Mouse (Mus musculus) heart, embryonic 15.5 days (tissue): Measurements from ENCODE around the gene Cflar. TPM values are rescaled to one million over a fixed set of nuclear protein-coding genes. Genes with fewer than 3 reads are reported as not detected.
A peak's percentile ranks its signal among the peaks of the same experiment; 100 is the strongest.
"Not testable (repeated sequence)": the region's sequence is repeated elsewhere in the genome, so short reads cannot be mapped to it uniquely, and the experiment has no call there.

ENCODE experiments used
- ATAC-seq: fragments of 200-750 bp; cut with Nextera tagmentation; replicated peaks from 2 replicates; pipeline ENCODE4 v1.8.0; 2017; ENCODE audit warnings: low read depth, moderate TSS enrichment; ENCODE audit not compliant: insufficient number of reproducible peaks, insufficient read depth, low FRiP score
- H3K27ac ChIP-seq: fragments of 300-500 bp; sonication (generic); 2 replicates; pipeline ENCODE4 v1.5.1; 2015; ENCODE audit warnings: mild to moderate bottlenecking, inconsistent platforms
- H3K27me3 ChIP-seq: fragments of 300-500 bp; sonication (generic); 2 replicates; pipeline ENCODE4 v1.6.1; 2015; ENCODE audit warnings: inconsistent platforms
- H3K36me3 ChIP-seq: fragments of 300-500 bp; sonication (generic); 2 replicates; pipeline ENCODE4 v1.6.1; 2015; ENCODE audit warnings: mild to moderate bottlenecking, inconsistent platforms
- H3K4me1 ChIP-seq: fragments of 300-500 bp; sonication (generic); replicated peaks from 2 replicates; pipeline ENCODE4 v1.6.1; 2015; ENCODE audit warnings: inconsistent platforms
- H3K4me2 ChIP-seq: fragments of 300-500 bp; sonication (generic); 2 replicates; pipeline ENCODE4 v1.6.1; 2015; ENCODE audit warnings: inconsistent platforms, mild to moderate bottlenecking, moderate library complexity
- H3K4me3 ChIP-seq: fragments of 300-500 bp; sonication (generic); 2 replicates; pipeline ENCODE4 v1.5.1; 2015; ENCODE audit warnings: mild to moderate bottlenecking, inconsistent platforms
- H3K9ac ChIP-seq: fragments of 300-500 bp; sonication (generic); 2 replicates; pipeline ENCODE4 v1.6.1; 2015; ENCODE audit warnings: mild to moderate bottlenecking, inconsistent platforms
- H3K9me3 ChIP-seq: fragments of 300-500 bp; sonication (generic); replicated peaks from 2 replicates; pipeline ENCODE4 v1.6.1; 2016; ENCODE audit warnings: inconsistent platforms
- WGBS: fragments of 180-500 bp; shearing (Covaris S2); methylation state at CpG from one replicate; pipeline ENCODE4 v1.1.7; 2015; ENCODE audit warnings: mixed read lengths; 5-methylcytosine and 5-hydroxymethylcytosine counted together
- polyA plus RNA-seq: library from polyadenylated mRNA; unstranded; fragments of >200 nt; fragmentation: Nextera tagmentation; extraction: Ambion mirVana; gene quantifications from 2 replicates; pipeline ENCODE4 v1.2.1, GENCODE M21; 2015

Gene Cflar
- polyA plus RNA-seq, 1 experiment from 2014 or later: 37.0 TPM

DNA sequence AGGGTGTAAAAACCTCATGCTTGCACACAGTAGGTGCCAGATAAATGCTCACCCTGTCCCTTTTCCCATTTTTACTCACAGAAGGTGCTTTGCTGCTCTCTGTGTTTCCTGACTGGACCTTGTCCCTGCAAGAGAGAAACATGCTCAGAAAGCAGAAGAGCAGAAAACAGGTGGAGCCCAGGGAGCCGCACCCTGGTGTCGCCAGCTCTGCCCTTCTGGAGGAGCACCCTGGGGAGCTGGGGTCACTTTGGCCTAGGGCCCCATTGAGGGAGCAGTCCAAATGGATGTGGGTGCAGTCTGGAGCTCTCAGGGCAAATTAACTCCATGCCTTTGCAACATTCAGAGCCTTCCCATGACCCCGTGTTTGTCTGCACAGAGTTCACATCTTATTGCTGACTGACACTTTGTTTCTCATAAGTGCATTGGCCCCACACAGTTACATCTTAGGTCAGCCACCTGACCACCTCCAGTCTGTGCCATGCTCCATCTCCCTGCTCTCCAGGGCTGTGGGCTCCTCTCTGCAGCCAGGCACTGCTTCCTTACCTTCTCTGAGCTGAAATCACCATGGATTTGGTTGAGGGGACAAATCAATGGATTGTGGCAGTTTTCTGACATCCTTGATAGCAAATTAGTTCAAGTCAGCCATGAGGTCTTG is 20.3 kb upstream of the Cflar start:
- H3K27ac ChIP-seq, H3K9me3 ChIP-seq, H3K27me3 ChIP-seq, H3K9ac ChIP-seq, H3K4me1 ChIP-seq, H3K4me2 ChIP-seq, ATAC-seq, H3K36me3 ChIP-seq, H3K4me3 ChIP-seq: not testable (repeated sequence)
- WGBS: 64% methylated on average over 3 of the region's 3 CpGs

DNA sequence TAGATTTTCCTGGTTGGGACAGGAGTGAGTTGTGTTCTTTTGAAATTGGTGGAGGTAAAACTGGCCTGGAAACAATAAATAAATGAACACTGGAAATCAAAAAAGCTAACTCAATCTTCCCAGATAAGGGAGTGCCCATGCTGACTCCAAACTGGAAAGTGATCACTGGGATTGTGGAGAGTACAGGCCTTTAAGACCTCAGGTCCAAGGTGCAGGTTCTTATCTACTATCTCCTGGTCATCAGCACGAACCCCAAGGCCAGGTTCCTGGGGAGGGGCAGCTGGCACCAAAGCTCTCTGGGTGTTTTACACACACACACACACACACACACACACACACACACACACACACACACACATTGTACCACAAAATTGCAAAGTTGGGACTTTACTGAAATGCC is 19.6 kb upstream of the Cflar start:
- H3K4me3 ChIP-seq, ATAC-seq, H3K9ac ChIP-seq, H3K27me3 ChIP-seq, H3K4me1 ChIP-seq, H3K27ac ChIP-seq, H3K4me2 ChIP-seq, H3K9me3 ChIP-seq, H3K36me3 ChIP-seq: not testable (repeated sequence)
- 47% methylated on average over 1 of the region's 1 CpGs for WGBS

DNA sequence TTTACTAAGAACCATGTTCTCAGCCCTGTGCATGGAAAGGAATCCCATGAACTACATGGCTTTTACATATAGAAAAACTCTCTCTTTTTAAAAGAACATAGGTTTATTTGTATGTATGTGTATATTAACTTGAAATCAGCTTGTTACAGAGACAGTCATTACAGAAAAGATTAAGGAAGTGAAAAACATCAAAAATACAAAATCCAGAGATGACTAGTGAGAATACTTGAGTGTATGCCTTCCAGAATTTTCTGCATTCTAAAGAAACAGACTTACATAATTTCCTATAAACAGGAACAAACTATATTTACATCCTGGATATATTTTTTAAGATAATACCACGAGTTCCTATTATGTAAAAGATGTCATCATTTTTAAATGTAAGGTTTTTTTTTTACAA is 17.6 kb upstream of the Cflar start:
- Histone ChIP-seq H3K27me3 (no peaks in the 10 kb centered on the region), H3K36me3 (no peaks in the 10 kb centered on the region), H3K4me1 (no peaks in the 10 kb centered on the region), H3K4me2 (no peak overlapping the region), H3K4me3 (no peak overlapping the region), H3K9me3 (no peaks in the 10 kb centered on the region), H3K27ac (no peak overlapping the region), H3K9ac (no peak overlapping the region)
- WGBS: 57% methylated on average over 1 of the region's 1 CpGs
- ATAC-seq: no peak

DNA sequence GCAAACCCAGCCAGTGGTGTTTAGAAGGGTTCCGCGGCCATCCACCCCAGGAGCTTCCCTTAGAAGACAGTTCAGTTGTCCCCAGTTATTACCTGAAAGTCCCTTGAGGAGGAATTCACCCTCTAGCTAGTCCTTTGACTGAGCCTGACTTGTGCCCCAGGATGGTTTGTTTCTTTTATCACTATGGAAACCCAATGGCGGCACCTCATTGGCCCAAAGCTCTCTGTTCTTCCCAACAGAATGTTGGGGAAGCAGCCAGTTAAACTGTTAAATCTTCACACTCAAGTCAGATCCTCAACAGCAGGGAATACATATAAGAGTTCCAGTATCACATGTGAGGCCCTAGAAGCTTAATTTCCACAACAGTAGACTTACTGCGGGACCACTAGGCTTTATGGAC is 15.5 kb upstream of the Cflar start, which contains the start of gene Als2cr12:
TSS of gene Als2cr12 (minus strand) at position 180 of the 400 bp plus-strand sequence.
- WGBS: 81% methylated on average over 4 of the region's 4 CpGs
- not testable (repeated sequence) for ATAC-seq

DNA sequence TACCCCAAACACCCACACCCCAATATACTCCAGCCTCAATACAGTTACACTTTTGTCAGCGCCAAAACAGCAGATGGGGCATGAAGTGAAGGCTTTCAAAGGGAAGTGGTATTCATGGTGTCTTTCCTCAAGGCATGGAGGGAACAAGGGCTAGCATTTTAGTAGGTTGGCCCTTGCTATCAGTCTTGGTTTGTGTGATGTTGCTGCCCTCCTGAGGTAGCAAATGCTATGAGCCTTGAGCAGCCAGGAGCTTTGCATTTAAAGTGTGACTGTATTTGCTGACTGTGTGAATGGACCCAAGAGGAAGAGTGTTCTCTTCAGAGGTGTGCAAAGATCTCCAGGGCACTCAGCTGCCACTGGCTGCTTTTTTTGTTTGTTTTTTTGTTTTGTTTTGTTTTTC is 13.7 kb upstream of the Cflar start:
- not testable (repeated sequence) for ATAC-seq, H3K27me3 ChIP-seq, H3K9me3 ChIP-seq, H3K27ac ChIP-seq, H3K4me3 ChIP-seq, H3K4me1 ChIP-seq, H3K36me3 ChIP-seq, H3K4me2 ChIP-seq, H3K9ac ChIP-seq
- 48% methylated on average over 1 of the region's 1 CpGs for WGBS

More for the DNA sequence above, 15.5 kb upstream of the Cflar start, which contains the start of gene Als2cr12:
- H3K36me3 ChIP-seq, H3K9ac ChIP-seq, H3K4me2 ChIP-seq, H3K27me3 ChIP-seq, H3K4me1 ChIP-seq, H3K4me3 ChIP-seq, H3K27ac ChIP-seq, H3K9me3 ChIP-seq: not testable (repeated sequence)

DNA sequence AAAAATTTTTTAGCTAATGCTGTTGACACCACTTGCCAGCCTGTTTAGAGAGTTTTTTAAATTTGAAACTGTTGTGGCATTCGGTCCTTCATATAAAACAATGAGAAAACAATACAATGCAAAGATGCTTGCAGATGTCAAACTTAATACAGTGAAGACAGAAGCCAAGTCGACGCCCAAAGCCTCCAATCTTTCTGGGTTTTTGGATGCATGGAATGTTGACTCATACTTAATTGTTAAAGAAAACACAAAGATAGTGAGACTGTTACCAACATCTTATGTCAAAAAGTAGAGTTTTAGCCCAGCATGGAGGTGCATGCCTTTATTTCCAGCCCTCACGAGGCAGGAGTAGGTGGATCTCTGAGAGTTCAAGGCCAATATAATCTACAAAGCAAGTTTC is 12.5 kb upstream of the Cflar start:
- Histone ChIP-seq H3K9ac (no peak overlapping the region), H3K27ac (no peak overlapping the region), H3K36me3 (no peaks in the 10 kb centered on the region), H3K4me2 (no peak overlapping the region), H3K4me1 (no peaks in the 10 kb centered on the region), H3K9me3 (no peaks in the 10 kb centered on the region), H3K27me3 (no peaks in the 10 kb centered on the region), H3K4me3 (no peak overlapping the region)
- 76% methylated on average over 4 of the region's 4 CpGs for WGBS
- ATAC-seq: no peak

DNA sequence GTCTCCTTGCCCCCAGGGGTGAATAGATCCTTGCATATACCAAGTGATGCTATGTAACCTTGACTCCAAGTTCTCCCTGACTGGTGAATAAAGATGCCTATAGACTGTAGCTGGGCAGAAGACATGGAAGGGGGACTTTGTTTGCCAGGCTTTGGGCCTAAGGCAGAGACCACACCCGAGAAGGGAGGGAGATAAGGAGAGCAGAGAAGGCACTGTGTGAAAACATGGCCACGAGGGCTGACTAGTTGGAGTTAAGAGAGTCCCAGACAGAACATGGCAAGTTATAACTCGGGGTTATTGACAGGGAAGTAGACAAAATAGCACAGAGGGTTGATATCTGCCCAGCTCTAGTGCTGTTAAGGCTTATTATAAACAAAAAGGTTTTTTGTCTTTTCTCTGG is 11.3 kb upstream of the Cflar start:
- Histone ChIP-seq H3K4me2 (no peak overlapping the region), H3K27ac (no peak overlapping the region), H3K27me3 (no peaks in the 10 kb centered on the region), H3K4me1 (no peaks in the 10 kb centered on the region), H3K9ac (no peak overlapping the region), H3K9me3 (no peaks in the 10 kb centered on the region), H3K4me3 (no peak overlapping the region), H3K36me3 (no peaks in the 10 kb centered on the region)
- WGBS: 41% methylated on average over 3 of the region's 3 CpGs
- no peak for ATAC-seq

DNA sequence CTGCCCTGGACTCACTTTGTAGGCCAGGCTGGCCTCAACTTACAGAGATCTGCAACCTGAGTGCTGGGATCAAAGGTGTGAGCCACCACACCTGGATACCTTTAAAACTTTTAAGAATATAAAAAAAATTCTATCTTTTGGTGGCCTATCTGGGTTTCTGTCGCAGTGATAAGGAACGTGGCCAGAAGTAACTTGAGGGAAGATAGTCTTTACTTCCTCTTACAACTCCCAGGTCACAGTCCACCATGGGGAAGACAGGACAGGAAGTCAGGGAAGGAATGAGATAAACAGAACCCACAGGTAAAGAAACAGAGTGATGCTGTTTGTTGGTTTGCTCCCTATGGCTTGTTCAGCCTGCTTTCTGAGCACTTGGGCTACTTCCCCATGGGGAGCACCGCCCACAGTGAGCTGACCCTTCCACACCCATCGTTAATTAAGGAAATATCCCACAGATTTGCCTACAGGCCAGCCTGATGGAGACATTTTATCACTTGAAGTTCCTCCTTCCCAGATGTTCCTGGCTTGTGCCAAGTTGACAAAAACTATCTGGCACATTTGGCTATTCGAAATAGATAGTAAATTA is 10.6 kb upstream of the Cflar start:
- not testable (repeated sequence) for H3K9me3 ChIP-seq, H3K36me3 ChIP-seq, ATAC-seq, H3K9ac ChIP-seq, H3K4me3 ChIP-seq, H3K4me2 ChIP-seq, H3K27me3 ChIP-seq, H3K4me1 ChIP-seq, H3K27ac ChIP-seq
- WGBS: 63% methylated on average over 5 of the region's 5 CpGs

DNA sequence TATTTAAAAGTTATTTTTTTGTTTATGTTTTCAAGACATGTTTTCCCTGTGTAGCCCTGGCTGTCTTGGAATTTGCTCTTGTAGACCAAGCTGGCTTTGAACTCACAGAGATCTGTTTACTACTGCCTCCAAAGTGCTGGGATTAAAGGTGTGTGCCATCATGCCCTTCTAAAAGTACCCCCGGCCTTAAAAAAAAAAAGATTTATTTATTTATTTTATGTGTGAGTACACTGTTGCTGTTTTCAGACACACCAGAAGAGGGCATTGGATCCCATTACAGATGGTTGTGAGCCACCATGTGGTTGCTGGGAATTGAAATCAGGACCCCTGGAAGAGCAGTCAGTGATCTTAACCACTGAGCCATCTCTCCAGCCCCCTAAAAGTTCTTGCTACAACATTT is 1.3 kb upstream of the Cflar start:
- ATAC-seq, H3K4me3 ChIP-seq, H3K4me2 ChIP-seq, H3K27me3 ChIP-seq, H3K36me3 ChIP-seq, H3K9me3 ChIP-seq, H3K9ac ChIP-seq: not testable (repeated sequence)
- Histone ChIP-seq H3K4me1 (peaks cover 12% of the 10 kb centered on the region), H3K27ac (peak overlapping the region; percentile 100; the same call in 1 of the 2 replicates)
- 90% methylated on average over 1 of the region's 1 CpGs for WGBS

DNA sequence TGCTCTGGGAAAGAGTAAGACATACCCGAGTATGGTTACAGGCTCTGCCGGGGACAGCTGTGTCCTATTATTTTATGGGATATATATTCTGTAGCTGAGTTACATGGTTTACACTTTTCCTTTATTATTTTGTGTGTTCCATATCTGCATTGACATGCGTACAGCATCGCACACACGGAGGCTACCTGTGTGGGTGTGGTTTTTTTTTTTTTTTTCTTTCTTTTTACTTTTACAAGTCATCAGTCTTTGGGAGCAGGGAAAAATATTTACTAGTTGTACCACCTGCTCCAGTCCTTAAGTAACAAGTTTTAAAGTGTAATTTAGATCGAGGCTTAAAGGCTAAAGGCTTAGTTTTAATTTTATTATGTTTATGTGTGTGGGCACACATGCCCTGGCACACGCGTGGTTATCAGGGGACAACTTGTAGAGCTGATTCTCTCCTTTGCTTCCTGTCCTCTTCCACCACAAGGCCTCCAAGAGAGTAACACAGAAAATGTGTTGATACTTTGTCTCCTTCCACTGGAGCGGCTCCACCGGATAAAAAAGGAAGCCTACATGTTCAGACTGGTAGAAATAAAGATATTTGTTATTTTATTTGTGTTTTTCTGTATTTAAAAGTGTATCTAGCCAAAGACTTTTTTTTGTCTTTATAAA is 470 bp upstream of the Cflar start:
- 38% methylated on average over 10 of the region's 10 CpGs for WGBS
- H3K36me3 ChIP-seq: peaks cover 8% of the 10 kb centered on the region; the same call in 1 of the 2 replicates

DNA sequence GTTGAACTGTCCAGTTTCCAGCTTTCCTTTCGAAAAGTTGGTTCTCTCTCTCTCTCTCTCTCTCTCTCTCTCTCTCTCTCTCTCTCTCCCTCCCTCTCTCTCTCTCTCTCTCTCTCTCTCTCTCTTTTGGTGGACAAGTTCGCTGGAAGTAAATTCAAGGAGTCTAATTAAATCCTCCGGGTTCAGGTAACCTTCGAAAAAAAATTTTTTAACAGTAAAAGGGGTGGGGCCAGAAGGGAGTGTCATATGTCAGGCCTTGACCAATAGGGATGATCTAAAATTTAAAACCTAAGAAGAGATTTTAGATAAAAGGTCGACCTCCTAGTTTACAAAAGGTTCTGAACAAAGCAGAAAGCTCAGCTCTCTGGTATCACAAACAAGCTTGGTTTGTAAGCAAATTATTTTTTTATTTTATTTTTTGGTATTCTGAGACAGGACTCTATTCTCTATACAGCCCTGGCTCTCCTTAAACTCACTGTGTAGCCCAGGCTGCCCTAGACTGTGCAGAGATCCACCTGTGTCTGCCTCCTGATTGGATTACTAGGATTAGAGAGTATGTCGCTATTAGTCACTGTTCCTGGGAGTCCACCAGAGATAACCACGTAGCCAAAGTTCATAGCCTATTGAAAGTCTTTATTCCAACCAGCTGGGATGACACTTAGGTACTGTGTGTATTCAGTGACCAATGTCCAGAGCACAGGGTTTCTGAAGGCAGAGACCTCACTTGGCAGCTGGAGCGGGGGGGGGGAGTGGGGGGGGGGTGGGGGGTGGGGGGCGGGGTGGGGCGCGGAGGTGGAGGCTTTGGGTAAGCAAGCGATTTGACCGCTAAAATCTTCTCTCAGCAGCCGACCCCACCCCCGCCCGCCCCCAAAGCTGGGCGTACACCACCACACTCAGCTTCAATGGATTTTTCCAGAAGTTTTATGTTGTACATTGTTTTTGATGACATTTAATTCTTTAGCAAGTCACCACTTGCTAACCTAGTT is 1.1 kb downstream of the Cflar start:
- Histone ChIP-seq H3K9ac (peak overlapping the region; percentile 88), H3K36me3 (peaks cover 13% of the 10 kb centered on the region; the same call in 1 of the 2 replicates), H3K4me1 (peaks cover 30% of the 10 kb centered on the region), H3K27ac (peak overlapping the region; percentile 100), H3K4me3 (peak overlapping the region; percentile 78), H3K4me2 (peak overlapping the region; percentile 59), H3K9me3 (no peaks in the 10 kb centered on the region), H3K27me3 (no peaks in the 10 kb centered on the region)
- WGBS: under 1% methylated on average over 17 of the region's 17 CpGs
- peak; percentile 70 for ATAC-seq

More for the DNA sequence above, 470 bp upstream of the Cflar start:
- Histone ChIP-seq H3K9ac (peak overlapping the region; percentile 88), H3K27ac (peak overlapping the region; percentile 100), H3K4me3 (peak overlapping the region; percentile 78), H3K4me1 (peaks cover 19% of the 10 kb centered on the region), H3K27me3 (no peaks in the 10 kb centered on the region), H3K9me3 (no peaks in the 10 kb centered on the region), H3K4me2 (peak overlapping the region; percentile 59)
- ATAC-seq: no peak
